Mouse (Mus musculus) central nervous system, embryonic 18 days (tissue): ENCODE data around the gene Cds2. TPM values are rescaled to one million over a fixed set of nuclear protein-coding genes. Genes with fewer than 3 reads are reported as not detected.

Experiments used
- polyA plus RNA-seq: library from polyadenylated mRNA; depleted of rRNA; stranded (reverse); fragments of >200 nt; gene quantifications from 2 replicates; pipeline ENCODE4 v1.2.3, GENCODE M21; 2012; rRNA removed

The Cds2 gene
- 56.4 and 57.1 TPM in 2 replicates for polyA plus RNA-seq

DNA sequence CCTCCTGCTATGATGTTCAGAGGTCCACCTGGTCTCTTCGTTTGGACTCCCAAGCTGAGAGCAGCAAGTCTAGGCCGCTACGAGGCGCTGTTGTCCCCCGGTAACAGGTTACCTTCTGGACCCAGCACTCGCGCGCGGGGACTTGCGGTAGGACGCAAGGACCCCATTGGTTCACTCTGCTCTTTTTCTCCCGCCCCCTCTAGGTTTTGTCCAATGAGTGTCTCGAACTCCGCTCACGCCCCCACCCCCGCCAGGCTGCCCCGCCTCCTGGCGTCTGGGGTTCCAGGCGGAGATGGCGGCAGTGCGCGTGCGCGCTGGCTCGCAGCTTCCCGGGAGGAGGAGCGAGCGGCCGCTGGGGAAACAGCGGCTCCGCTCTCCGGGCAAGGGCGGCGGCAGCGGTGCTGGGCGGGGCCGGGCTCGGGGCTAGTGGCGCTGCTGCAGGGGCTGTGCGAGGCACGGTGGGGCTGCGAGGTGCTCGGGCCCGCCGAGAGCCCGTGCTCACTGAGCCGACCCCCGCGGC is at the start of gene Cds2:
Gene Cds2 (plus strand): TSS at position 270 of the 520 bp plus-strand sequence.

GRCm38 (mm10) chr2:132247539-132248313 is 15.2 kb upstream of the Cds2 start, which contains the start of gene Tmem230:
Gene Tmem230 (minus strand): TSS chr2:132247807.

GRCm38 (mm10) chr2:132252542-132253528 is 10.1 kb upstream of the Cds2 start, which contains the start of gene Pcna:
Gene Pcna (minus strand): TSS chr2:132253314.

Other genes with a start within 250 kb of the Cds2 start
- gene Rassf2, start 232.9 kb upstream of the Cds2 start, polyA plus RNA-seq: 19.5 and 21.3 TPM in 2 replicates
- gene Slc23a2, start 118.0 kb upstream of the Cds2 start, polyA plus RNA-seq: 43.7 and 45.6 TPM in 2 replicates
- 47.2 and 55.0 TPM in 2 replicates for gene Tmem230, start 15.3 kb upstream of the Cds2 start, polyA plus RNA-seq
- 140 and 147 TPM in 2 replicates for gene Pcna, start 9.8 kb upstream of the Cds2 start, polyA plus RNA-seq
- gene Prokr2, start 122.3 kb downstream of the Cds2 start, polyA plus RNA-seq: 5.1 and 5.4 TPM in 2 replicates